Mouse (Mus musculus) ES-Bruce4 (cell line): Measurements from ENCODE around the gene Slc25a4. TPM values are rescaled to one million over a fixed set of nuclear protein-coding genes. Genes with fewer than 3 reads are reported as not detected.

Source experiments
- H3K27ac ChIP-seq: 2 replicates; pipeline ENCODE4 v1.5.1; 2012; ENCODE audit warnings: low read length, inconsistent platforms; ENCODE audit not compliant: insufficient read depth
- H3K27me3 ChIP-seq: 2 replicates; pipeline ENCODE4 v1.6.1; 2012; ENCODE audit warnings: mild to moderate bottlenecking, low read length, inconsistent platforms; ENCODE audit not compliant: control insufficient read depth, poor library complexity, insufficient read depth, severe bottlenecking
- H3K36me3 ChIP-seq: 2 replicates; pipeline ENCODE4 v1.6.1; 2012; ENCODE audit warnings: inconsistent platforms, mild to moderate bottlenecking, low read length, moderate library complexity; ENCODE audit not compliant: control insufficient read depth, poor library complexity, insufficient read depth, severe bottlenecking
- H3K4me1 ChIP-seq: one replicate; pipeline ENCODE4 v1.8.1; 2011; ENCODE audit warnings: low read length; ENCODE audit not compliant: control insufficient read depth, insufficient read depth
- H3K4me3 ChIP-seq: 2 replicates; pipeline ENCODE4 v1.5.1; 2011; ENCODE audit warnings: low read depth, mild to moderate bottlenecking, low read length
- H3K9ac ChIP-seq: 2 replicates; pipeline ENCODE4 v1.6.1; 2012; ENCODE audit warnings: low read depth, mild to moderate bottlenecking, inconsistent platforms; ENCODE audit not compliant: poor library complexity, severe bottlenecking
- H3K9me3 ChIP-seq: replicated peaks from 2 replicates; pipeline ENCODE4 v1.6.1; 2012; ENCODE audit warnings: mild to moderate bottlenecking, low read length, inconsistent platforms; ENCODE audit not compliant: control insufficient read depth, poor library complexity, insufficient read depth, severe bottlenecking
- CTCF ChIP-seq: IDR thresholded peaks from one replicate; pipeline ENCODE4 v1.8.1; 2011; ENCODE audit warnings: low read depth, low read length
- EP300 ChIP-seq: IDR thresholded peaks from 2 replicates; pipeline ENCODE4 v1.6.1; 2011; ENCODE audit warnings: low read depth, low read length; ENCODE audit not compliant: insufficient read depth
- POLR2A ChIP-seq: IDR thresholded peaks from one replicate; pipeline ENCODE4 v1.8.1; 2011; ENCODE audit warnings: low read length; ENCODE audit not compliant: insufficient read depth
- polyA plus RNA-seq: library from polyadenylated mRNA; stranded (reverse); fragments of >200 nt; gene quantifications from 2 replicates; pipeline ENCODE4 v1.2.4, GENCODE M21; 2011; ENCODE audit warnings: low read depth; ENCODE audit not compliant: missing spikeins, insufficient read depth, insufficient read length

Slc25a4 gene
- polyA plus RNA-seq, 1 experiment, result 183 TPM

GRCm38 (mm10) chr8:46225501-46225900 lies 14.4 kb upstream of the Slc25a4 start:
- Histone ChIP-seq H3K27ac (no peak overlapping the region), H3K27me3 (peaks cover 7% of the 10 kb centered on the region), H3K4me3 (no peak overlapping the region), H3K36me3 (no peaks in the 10 kb centered on the region), H3K9me3 (no peaks in the 10 kb centered on the region; the same call in 1 of the 2 replicates), H3K4me1 (no peaks in the 10 kb centered on the region), H3K9ac (no peak overlapping the region)
- TF ChIP-seq POLR2A (no peak), CTCF (no peak), EP300 (no peak)

GRCm38 (mm10) chr8:46220566-46220965 lies 9.5 kb upstream of the Slc25a4 start:
- no peak overlapping the region for H3K9ac ChIP-seq
- H3K36me3 ChIP-seq, result no peaks in the 10 kb centered on the region
- H3K27me3 ChIP-seq, result peaks cover 22% of the 10 kb centered on the region
- no peaks in the 10 kb centered on the region; the same call in 1 of the 2 replicates for H3K9me3 ChIP-seq
- H3K4me3 ChIP-seq, result no peak overlapping the region
- TF ChIP-seq EP300 (no peak), POLR2A (no peak), CTCF (no peak)
- H3K4me1 ChIP-seq, result no peaks in the 10 kb centered on the region
- H3K27ac ChIP-seq, result no peak overlapping the region

GRCm38 (mm10) chr8:46216838-46217237 lies 5.8 kb upstream of the Slc25a4 start:
- TF ChIP-seq EP300 (no peak), CTCF (no peak), POLR2A (no peak)
- H3K4me3 ChIP-seq, result no peak overlapping the region
- H3K9me3 ChIP-seq, result 0 out of 2 replicates have a peak, but pooled peaks cover 5% of the 10 kb centered on the region
- peaks cover 4% of the 10 kb centered on the region for H3K4me1 ChIP-seq
- H3K36me3 ChIP-seq, result no peaks in the 10 kb centered on the region
- H3K27ac ChIP-seq, result no peak overlapping the region
- no peak overlapping the region for H3K9ac ChIP-seq
- H3K27me3 ChIP-seq, result peaks cover 21% of the 10 kb centered on the region

GRCm38 (mm10) chr8:46213971-46214480 lies 2.9 kb upstream of the Slc25a4 start:
- Histone ChIP-seq H3K9me3 (0 out of 2 replicates have a peak, but pooled peaks cover 5% of the 10 kb centered on the region), H3K27me3 (peaks cover 15% of the 10 kb centered on the region), H3K9ac (no peak overlapping the region), H3K27ac (no peak overlapping the region), H3K4me3 (no peak overlapping the region), H3K4me1 (peaks cover 4% of the 10 kb centered on the region), H3K36me3 (peaks cover 5% of the 10 kb centered on the region)
- TF ChIP-seq CTCF (no peak), EP300 (no peak), POLR2A (no peak)

- no peak for TF ChIP-seq CTCF
- TF ChIP-seq POLR2A, result no peak
- no peak for TF ChIP-seq EP300
- H3K27ac ChIP-seq, result no peak overlapping the region
- no peak overlapping the region for H3K9ac ChIP-seq
- peaks cover 8% of the 10 kb centered on the region for H3K27me3 ChIP-seq
- H3K4me1 ChIP-seq, result peaks cover 4% of the 10 kb centered on the region
- H3K36me3 ChIP-seq, result peaks cover 23% of the 10 kb centered on the region
- no peak overlapping the region for H3K4me3 ChIP-seq
- 0 out of 2 replicates have a peak, but pooled peaks cover 5% of the 10 kb centered on the region for H3K9me3 ChIP-seq
Measured at GRCm38 (mm10) chr8:46212194-46212593, 1.1 kb upstream of the Slc25a4 start.

GRCm38 (mm10) chr8:46211611-46212071 lies 557 bp upstream of the Slc25a4 start:
- Histone ChIP-seq H3K9ac (peak overlapping the region; percentile 57; the same call in 1 of the 2 replicates), H3K36me3 (peaks cover 27% of the 10 kb centered on the region), H3K4me1 (peaks cover 4% of the 10 kb centered on the region), H3K27me3 (peaks cover 5% of the 10 kb centered on the region), H3K27ac (no peak overlapping the region), H3K4me3 (peak overlapping the region; percentile 28; the same call in 1 of the 2 replicates), H3K9me3 (0 out of 2 replicates have a peak, but pooled peaks cover 5% of the 10 kb centered on the region)
- TF ChIP-seq POLR2A, result no peak
- TF ChIP-seq CTCF, result no peak
- TF ChIP-seq EP300, result no peak
